Mouse (Mus musculus): ENCODE results near the gene B3gnt8.

GRCm38 (mm10) chr7:25681341-25682231 lies 55.1 kb downstream of the B3gnt8 start:
- TF ChIP-seq CTCF (IDR thresholded peaks at IDR 0.05; ENCODE audit: low read depth) (no peak), EP300 (IDR thresholded peaks at IDR 0.05; ENCODE audit: low read depth) (no peak)

Measured in heart, postnatal 0 days (tissue).